Mouse (Mus musculus): ENCODE measurements around the gene H2al3. TPM values are rescaled to one million over a fixed set of nuclear protein-coding genes. Genes with fewer than 3 reads are reported as not detected.

Gene H2al3
- not detected in 2 replicates for polyA plus RNA-seq (2015; fragmentation: Nextera tagmentation; extraction: Ambion mirVana)

GRCm38 (mm10) chrX:9849403-9849802, at the start of gene H2al3:
H2al3 (plus strand) TSS chrX:9849703.
- no peak within 1 kb of the TSS for H3K4me3 ChIP-seq
- no peaks in the 10 kb centered on the region for H3K27me3 ChIP-seq
- no peak within 1 kb of the TSS for H3K27ac ChIP-seq
- WGBS, result 48% methylated on average over 1 of the region's 1 CpGs
- H3K36me3 ChIP-seq, result no peaks in the 10 kb centered on the region
- H3K4me2 ChIP-seq, result no peak within 1 kb of the TSS
- H3K9ac ChIP-seq, result no peak within 1 kb of the TSS
- H3K4me1 ChIP-seq, result no peaks in the 10 kb centered on the region
- H3K9me3 ChIP-seq, result no peaks in the 10 kb centered on the region
- ATAC-seq (ENCODE audit: insufficient number of reproducible peaks, insufficient read depth, low FRiP score, low TSS enrichment, low read depth), result no peak

- no peaks in the 10 kb centered on the region for H3K27me3 ChIP-seq
- H3K36me3 ChIP-seq, result no peaks in the 10 kb centered on the region
- ATAC-seq (ENCODE audit: insufficient number of reproducible peaks, insufficient read depth, low FRiP score, low TSS enrichment, low read depth), result no peak
- no peak overlapping the region for H3K27ac ChIP-seq
- H3K4me3 ChIP-seq, result no peak overlapping the region
- WGBS, result 76% methylated on average over 1 of the region's 1 CpGs
- no peak overlapping the region for H3K4me2 ChIP-seq
- no peaks in the 10 kb centered on the region for H3K9me3 ChIP-seq
- H3K9ac ChIP-seq, result no peak overlapping the region
- no peaks in the 10 kb centered on the region for H3K4me1 ChIP-seq
Measured at GRCm38 (mm10) chrX:9810101-9810500, 39.4 kb upstream of the H2al3 start.

- ATAC-seq (ENCODE audit: insufficient number of reproducible peaks, insufficient read depth, low FRiP score, low TSS enrichment, low read depth), result no peak
- H3K4me2 ChIP-seq, result no peak overlapping the region
- H3K4me1 ChIP-seq, result no peaks in the 10 kb centered on the region
- H3K27me3 ChIP-seq, result no peaks in the 10 kb centered on the region
- no peak overlapping the region for H3K9ac ChIP-seq
- H3K9me3 ChIP-seq, result no peaks in the 10 kb centered on the region
- no peaks in the 10 kb centered on the region for H3K36me3 ChIP-seq
- no peak overlapping the region for H3K27ac ChIP-seq
- no peak overlapping the region for H3K4me3 ChIP-seq
Measured at GRCm38 (mm10) chrX:9812469-9812868, 37.0 kb upstream of the H2al3 start.

- H3K4me3 ChIP-seq, result no peak overlapping the region
- no peak overlapping the region for H3K9ac ChIP-seq
- H3K4me1 ChIP-seq, result no peaks in the 10 kb centered on the region
- no peak for ATAC-seq (ENCODE audit: insufficient number of reproducible peaks, insufficient read depth, low FRiP score, low TSS enrichment, low read depth)
- no peak overlapping the region for H3K4me2 ChIP-seq
- 72% methylated on average over 2 of the region's 2 CpGs for WGBS
- H3K27ac ChIP-seq, result no peak overlapping the region
- no peaks in the 10 kb centered on the region for H3K36me3 ChIP-seq
- no peaks in the 10 kb centered on the region for H3K9me3 ChIP-seq
- no peaks in the 10 kb centered on the region for H3K27me3 ChIP-seq
Measured at GRCm38 (mm10) chrX:9834779-9835178, 14.7 kb upstream of the H2al3 start.

- no peaks in the 10 kb centered on the region for H3K36me3 ChIP-seq
- no peaks in the 10 kb centered on the region for H3K4me1 ChIP-seq
- 78% methylated on average over 3 of the region's 3 CpGs for WGBS
- H3K4me2 ChIP-seq, result no peak within 1 kb of the TSS
- no peak for ATAC-seq (ENCODE audit: insufficient number of reproducible peaks, insufficient read depth, low FRiP score, low TSS enrichment, low read depth)
- H3K9ac ChIP-seq, result no peak within 1 kb of the TSS
- no peaks in the 10 kb centered on the region for H3K9me3 ChIP-seq
- H3K27me3 ChIP-seq, result no peaks in the 10 kb centered on the region
- H3K27ac ChIP-seq, result no peak within 1 kb of the TSS
- H3K4me3 ChIP-seq, result no peak within 1 kb of the TSS
Measured at GRCm38 (mm10) chrX:9846628-9847027, 2.9 kb upstream of the H2al3 start, which contains the start of gene Hypm. Hypm (plus strand) TSS chrX:9846928.

GRCm38 (mm10) chrX:9861859-9862258, 12.4 kb downstream of the H2al3 start:
- Histone ChIP-seq H3K27me3 (no peaks in the 10 kb centered on the region), H3K9ac (no peak overlapping the region), H3K4me1 (no peaks in the 10 kb centered on the region), H3K9me3 (no peaks in the 10 kb centered on the region), H3K4me2 (no peak overlapping the region), H3K27ac (no peak overlapping the region), H3K4me3 (no peak overlapping the region), H3K36me3 (no peaks in the 10 kb centered on the region)
- ATAC-seq (ENCODE audit: insufficient number of reproducible peaks, insufficient read depth, low FRiP score, low TSS enrichment, low read depth), result no peak
- WGBS, result 84% methylated on average over 2 of the region's 2 CpGs

GRCm38 (mm10) chrX:9875519-9875918, 26.0 kb downstream of the H2al3 start:
- WGBS, result 89% methylated on average over 2 of the region's 2 CpGs
- Histone ChIP-seq H3K27ac (no peak overlapping the region), H3K9ac (no peak overlapping the region), H3K9me3 (no peaks in the 10 kb centered on the region), H3K4me2 (no peak overlapping the region), H3K4me1 (no peaks in the 10 kb centered on the region), H3K36me3 (no peaks in the 10 kb centered on the region), H3K4me3 (no peak overlapping the region), H3K27me3 (no peaks in the 10 kb centered on the region)
- ATAC-seq (ENCODE audit: insufficient number of reproducible peaks, insufficient read depth, low FRiP score, low TSS enrichment, low read depth), result no peak

GRCm38 (mm10) chrX:9885322-9885721, 35.8 kb downstream of the H2al3 start, which contains the start of gene Sytl5:
Sytl5 (plus strand) TSS chrX:9885622.
- no peaks in the 10 kb centered on the region for H3K27me3 ChIP-seq

More at GRCm38 (mm10) chrX:9885322-9885721, 35.8 kb downstream of the H2al3 start, which contains the start of gene Sytl5:
- Histone ChIP-seq H3K4me1 (no peaks in the 10 kb centered on the region), H3K4me2 (no peak within 1 kb of the TSS), H3K27ac (no peak within 1 kb of the TSS), H3K9ac (no peak within 1 kb of the TSS), H3K9me3 (no peaks in the 10 kb centered on the region), H3K36me3 (no peaks in the 10 kb centered on the region), H3K4me3 (no peak within 1 kb of the TSS)
- ATAC-seq (ENCODE audit: insufficient number of reproducible peaks, insufficient read depth, low FRiP score, low TSS enrichment, low read depth), result no peak
- 68% methylated on average over 2 of the region's 2 CpGs for WGBS

Other genes starting within 250 kb of the H2al3 start
- 33.0 and 37.0 TPM in 2 replicates for gene Dynlt3, start 186.7 kb upstream of the H2al3 start, polyA plus RNA-seq (2015; fragmentation: Nextera tagmentation; extraction: Ambion mirVana)
- gene Hypm, start 2.8 kb upstream of the H2al3 start, polyA plus RNA-seq (2015; fragmentation: Nextera tagmentation; extraction: Ambion mirVana), result not detected in 2 replicates
- gene Sytl5, start 35.9 kb downstream of the H2al3 start, polyA plus RNA-seq (2015; fragmentation: Nextera tagmentation; extraction: Ambion mirVana), result 0.95 and 1.4 TPM in 2 replicates

All from embryonic facial prominence, embryonic 13.5 days (tissue).